9 mouse cellular contexts compared by ENCODE assay signal in the genomic region with DNA sequence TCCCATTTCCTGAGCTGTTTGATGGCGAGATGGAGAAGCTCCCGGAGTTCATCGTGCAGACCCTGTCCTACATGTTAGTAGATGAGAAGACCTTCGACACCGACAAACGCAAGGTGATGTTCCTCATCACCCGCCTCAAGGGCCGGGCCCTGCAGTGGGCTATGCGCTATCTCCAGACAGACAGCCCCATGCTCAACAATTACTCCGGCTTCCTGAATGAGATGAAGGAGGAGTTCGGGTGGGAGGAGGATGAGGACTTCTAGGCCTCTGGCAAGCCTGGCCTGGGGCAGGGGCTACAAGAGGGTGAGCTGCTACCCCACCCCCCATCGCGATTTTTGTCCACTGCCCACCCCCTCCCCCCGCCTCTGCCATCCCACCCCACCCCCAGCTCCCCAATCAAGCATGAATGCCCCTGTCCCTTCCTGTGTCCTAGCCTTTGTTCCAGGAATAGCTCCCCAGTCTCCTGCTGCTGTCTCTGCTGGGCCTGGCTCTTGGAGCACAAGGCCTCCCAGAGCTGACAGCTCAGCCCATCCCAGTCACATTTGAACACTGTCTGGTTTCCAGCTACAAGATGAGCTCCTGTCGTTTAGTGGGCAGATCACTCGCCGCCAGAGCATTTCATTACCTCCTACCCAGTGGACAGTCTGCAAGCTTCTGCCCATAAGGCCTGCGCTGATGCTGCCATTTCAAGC. TPM values are rescaled to one million over a fixed set of nuclear protein-coding genes. Genes with fewer than 3 reads are reported as not detected.
A peak's percentile ranks its signal among the peaks of the same experiment; 100 is the strongest.
DNase-seq lines count a peak whose midpoint lies in the region; ATAC-seq and TF ChIP-seq lines count a peak whose summit lies in the region.
"Had no signal": no experiment of that assay in that cellular context is flagged by ENCODE, and none has a peak within 500 bp of the region (broad histone marks: within the 10 kb centered on the region; RNA-seq: fewer than 3 reads in every experiment).

No protein-coding gene starts in this region.

- no peaks in the 10 kb centered on the region for H3K9me3 ChIP-seq in ES-E14 (ENCODE audit: control insufficient read depth, insufficient read depth, low read depth, low read length)
- no peaks in the 10 kb centered on the region for H3K9me3 ChIP-seq in midbrain, embryonic 13.5 days

- no peak for DNase-seq in ES-E14 (ENCODE audit: low read depth, low spot score)
- peak; percentile 7 to 17 for DNase-seq in heart, postnatal 10 days
- peak; percentile 3 to 14 for DNase-seq in left cerebral cortex, postnatal 14 days (ENCODE audit: low spot score in 2 of 2)
- DNase-seq in yolk sac, embryonic 10.5 days (ENCODE audit: low spot score), result peak; percentile 2

- no peaks in the 10 kb centered on the region for H3K27me3 ChIP-seq in midbrain, embryonic 13.5 days

- peak overlapping the region; percentile 56 for H3K4me2 ChIP-seq in midbrain, embryonic 13.5 days (replicated peaks)

- H3K4me1 ChIP-seq in ES-E14 (ENCODE audit: control insufficient read depth in 2 of 2, insufficient read depth in 2 of 2, low read length in 2 of 2, poor library complexity in 1 of 2), result no peaks in the 10 kb centered on the region
- no peaks in the 10 kb centered on the region for H3K4me1 ChIP-seq in midbrain, embryonic 13.5 days (replicated peaks)

- peak overlapping the region; percentile 17; the same call in 1 of the 2 replicates for H3K9ac ChIP-seq in ES-E14 (ENCODE audit: insufficient read depth, low read depth, low read length, poor library complexity, severe bottlenecking)
- H3K9ac ChIP-seq in midbrain, embryonic 13.5 days (replicated peaks), result peak overlapping the region; percentile 72

- 43% methylated on average over 15 of the region's 18 CpGs for WGBS in midbrain, embryonic 13.5 days

- no peaks in the 10 kb centered on the region for H3K36me3 ChIP-seq in ES-E14 (ENCODE audit: control insufficient read depth, insufficient read depth, low read length, poor library complexity, severe bottlenecking)
- no peaks in the 10 kb centered on the region for H3K36me3 ChIP-seq in midbrain, embryonic 13.5 days

- H3K27ac ChIP-seq in ES-E14 (ENCODE audit: insufficient read depth, low read depth, low read length, poor library complexity, severe bottlenecking), result no peak overlapping the region
- H3K27ac ChIP-seq in midbrain, embryonic 13.5 days, result peak overlapping the region; percentile 83

- intact Hi-C loops in heart, postnatal 10 days (cut with DNase I), result loop anchor here (5.0 kb wide), 2 partner anchors 64 to 189 kb away; partner anchors contain the start of genes Rtl8b and Xlr
- intact Hi-C loops in left cerebral cortex, postnatal 14 days (cut with DNase I), result loop anchor here (5.0 kb wide), 1 partner anchor 64 kb away; the partner anchor contains the start of gene Rtl8b

- in situ Hi-C loops in ES-E14 (cut with MboI; ENCODE audit: low sequenced_read_pairs in 2 of 2, unreplicated experiment in 2 of 2), result no loop called here

- H3K4me3 ChIP-seq in ES-E14 (ENCODE audit: insufficient read depth in 1 of 2, low read depth in 1 of 2, low read length in 2 of 2, poor library complexity in 1 of 2, severe bottlenecking in 1 of 2), result peak overlapping the region in 1 of 2 experiments; percentile 47; a peak in 1 of 4 replicates
- peak overlapping the region; percentile 48 for H3K4me3 ChIP-seq in midbrain, embryonic 13.5 days (replicated peaks)

- peak; percentile 19 for ATAC-seq in CD4-positive, CD25-positive, alpha-beta regulatory T cell, adult 4 months
- peak; percentile 24 for ATAC-seq in common myeloid progenitor, adult 5-6 weeks (replicated peaks; ENCODE audit: low read depth, poor library complexity, severe bottlenecking)
- peak; percentile 62 for ATAC-seq in midbrain, embryonic 13.5 days
- no peak for ATAC-seq in monocyte, adult 5-6 weeks (replicated peaks; ENCODE audit: insufficient number of reproducible peaks, low FRiP score, low TSS enrichment, poor library complexity, severe bottlenecking)

TF ChIP-seq in ES-E14, 5 proteins besides CTCF, POLR2A, EP300 and RAD21:
- no peak for TF ChIP-seq HCFC1 (IDR thresholded peaks at IDR 0.05; ENCODE audit: borderline replicate concordance, insufficient read depth, low read length)
- TF ChIP-seq ZNF384 (IDR thresholded peaks at IDR 0.05; ENCODE audit: low read depth, low read length), result no peak
- TF ChIP-seq MAFK (IDR thresholded peaks at IDR 0.05; ENCODE audit: insufficient read depth, low read depth, low read length), result no peak
- TF ChIP-seq CHD2 (IDR thresholded peaks at IDR 0.05; ENCODE audit: low read depth, low read length), result no peak
- no peak for TF ChIP-seq ZC3H11A (IDR thresholded peaks at IDR 0.05; ENCODE audit: borderline replicate concordance, low read depth, low read length)

RNA-seq across cellular contexts. Expression of gene Rtl8c, which starts 0.4 kb away (rescaled TPM):
- polyA plus RNA-seq in CD4-positive, CD25-positive, alpha-beta regulatory T cell, adult 4 months (2017; shearing (Covaris generic)), result 10 to 100 TPM; 28.9 to 36.0 TPM
- 1.7 TPM in 1 of 2 replicates, not detected in the other for total RNA-seq in ES-E14 (2012; rRNA removed)
- total RNA-seq in common myeloid progenitor, adult 5-6 weeks (2017), result 2.0 and 6.6 TPM in 2 replicates
- total RNA-seq in heart, postnatal 10 days (2021), result 10 to 100 TPM; 30.4 to 34.3 TPM
- 100 to 1,000 TPM; 181 to 186 TPM for total RNA-seq in left cerebral cortex, postnatal 14 days (2021)
- 173 and 178 TPM in 2 replicates for polyA plus RNA-seq in midbrain, embryonic 13.5 days (2015; fragmentation: Nextera tagmentation; extraction: Ambion mirVana)
- 3.0 TPM in 1 of 3 replicates, not detected in the others for total RNA-seq in monocyte, adult 5-6 weeks (2017)

RNA-seq across cellular contexts. Expression of gene Gm14597, which starts 0.5 kb away (rescaled TPM):
- polyA plus RNA-seq in CD4-positive, CD25-positive, alpha-beta regulatory T cell, adult 4 months (2017; shearing (Covaris generic)), result not detected
- total RNA-seq in ES-E14 (2012; rRNA removed), result not detected in 2 replicates
- not detected in 2 replicates for total RNA-seq in common myeloid progenitor, adult 5-6 weeks (2017)
- not detected for total RNA-seq in heart, postnatal 10 days (2021)
- total RNA-seq in left cerebral cortex, postnatal 14 days (2021), result not detected
- polyA plus RNA-seq in midbrain, embryonic 13.5 days (2015; fragmentation: Nextera tagmentation; extraction: Ambion mirVana), result not detected in 2 replicates
- not detected in 3 replicates for total RNA-seq in monocyte, adult 5-6 weeks (2017)
- polyA plus RNA-seq: frontal cortex, adult 2 months had no signal

RNA-seq across cellular contexts. Expression of gene Rtl8a, which starts 35.2 kb away (rescaled TPM):
- 10 to 100 TPM; 10.6 to 17.3 TPM for polyA plus RNA-seq in CD4-positive, CD25-positive, alpha-beta regulatory T cell, adult 4 months (2017; shearing (Covaris generic))
- 4.9 and 11.9 TPM in 2 replicates for total RNA-seq in ES-E14 (2012; rRNA removed)
- total RNA-seq in common myeloid progenitor, adult 5-6 weeks (2017), result 4.4 TPM in 1 of 2 replicates, not detected in the other
- 100 to 1,000 TPM; 223 to 237 TPM for total RNA-seq in heart, postnatal 10 days (2021)
- 100 to 1,000 TPM; 275 to 356 TPM for total RNA-seq in left cerebral cortex, postnatal 14 days (2021)
- polyA plus RNA-seq in midbrain, embryonic 13.5 days (2015; fragmentation: Nextera tagmentation; extraction: Ambion mirVana), result 176 and 177 TPM in 2 replicates
- 1.2 to 1.7 TPM (median 1.6 TPM) in 3 replicates for total RNA-seq in monocyte, adult 5-6 weeks (2017)

Comparison
In these comparisons a context has a peak if more than half of its experiments do, and no peak if none do; other contexts are left out.
1. RNA of gene Rtl8c, which starts 0.4 kb away (total RNA-seq): 181 to 186 TPM in left cerebral cortex, postnatal 14 days; 30.4 to 34.3 TPM in heart, postnatal 10 days, 2.0 to 6.6 TPM in common myeloid progenitor, adult 5-6 weeks, 1.7 TPM in ES-E14 and 3.0 TPM in monocyte, adult 5-6 weeks; every median in the first group is over 4 times any median in the second.
2. RNA of gene Rtl8a, which starts 35.2 kb away (total RNA-seq): 275 to 356 TPM in left cerebral cortex, postnatal 14 days and 223 to 237 TPM in heart, postnatal 10 days; 4.9 to 11.9 TPM in ES-E14, 1.2 to 1.7 TPM in monocyte, adult 5-6 weeks and 4.4 TPM in common myeloid progenitor, adult 5-6 weeks; every median in the first group is over 10 times any median in the second.